Mouse (Mus musculus) neutrophil, adult 5-6 weeks (primary cell): ENCODE data around the gene Tspan32. TPM values are rescaled to one million over a fixed set of nuclear protein-coding genes. Genes with fewer than 3 reads are reported as not detected.
A peak's percentile ranks its signal among the peaks of the same experiment; 100 is the strongest.

Experiments
- ATAC-seq: fragments of 151-379, 151-347 bp; 2 replicates; pipeline ENCODE4 v1.8.0; 2017; ENCODE audit warnings: mild to moderate bottlenecking, moderate TSS enrichment; ENCODE audit not compliant: insufficient number of reproducible peaks, poor library complexity, low FRiP score, severe bottlenecking; ENCODE audit errors: extremely low read depth
- total RNA-seq: library from RNA; stranded (forward); fragments of 200-1000 nt; gene quantifications from 2 replicates; pipeline ENCODE4 v1.2.3, GENCODE M21; 2017

Gene Tspan32
- total RNA-seq, 1 experiment from 2014 or later, result 124 TPM

- ATAC-seq, result no peak
Observed at GRCm38 (mm10) chr7:143049841-143050816, 45.3 kb downstream of the Tspan32 start.

GRCm38 (mm10) chr7:143051316-143051715 lies 46.5 kb downstream of the Tspan32 start:
- ATAC-seq, result no peak

GRCm38 (mm10) chr7:143052626-143053007 lies 47.8 kb downstream of the Tspan32 start, which contains the start of gene Cd81:
Cd81 (plus strand) TSS chr7:143052739.
- ATAC-seq, result peak; percentile 54

DNA sequence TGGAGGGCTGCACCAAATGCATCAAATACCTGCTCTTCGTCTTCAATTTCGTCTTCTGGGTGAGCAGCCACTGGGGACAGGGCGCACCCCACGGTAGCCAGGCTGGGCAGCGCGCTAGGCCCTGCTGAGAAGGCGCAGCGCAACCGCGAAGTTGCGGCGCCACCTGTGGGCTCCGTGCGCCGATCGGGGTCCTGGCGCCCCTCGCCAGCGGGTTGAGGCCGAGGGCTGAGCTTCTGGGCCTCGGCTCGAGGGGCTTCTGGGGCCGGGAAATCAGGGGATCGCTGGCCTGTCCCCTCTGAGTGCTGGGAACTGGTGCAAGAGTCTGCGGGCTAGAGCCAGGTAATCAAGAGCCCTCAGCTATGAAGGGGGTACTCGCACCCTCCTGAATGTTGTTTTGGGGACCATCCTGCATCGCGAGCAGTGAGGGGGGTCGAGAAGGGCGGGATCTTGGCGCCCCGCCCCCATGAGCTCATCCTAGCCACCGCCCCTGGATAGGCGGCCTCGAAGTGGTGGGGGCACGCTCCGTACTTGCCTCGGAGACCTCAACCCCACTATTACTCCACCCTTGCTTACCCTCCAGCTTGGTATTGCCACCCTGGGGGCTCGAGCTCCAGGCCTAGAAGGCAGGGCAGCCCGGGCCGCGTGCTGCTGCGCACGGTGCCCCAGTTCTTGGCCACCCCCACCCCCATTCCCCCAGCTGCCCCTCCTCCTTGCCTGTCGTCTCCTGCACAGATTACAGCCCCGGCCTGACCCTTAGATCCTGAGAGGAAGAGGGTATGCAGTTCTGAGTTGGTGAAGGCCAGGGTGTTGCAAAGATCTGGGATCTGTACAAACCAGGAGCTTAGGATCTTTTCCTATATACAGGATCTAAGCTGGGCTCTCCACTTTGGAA lies 48.4 kb downstream of the Tspan32 start:
- peak; percentile 22; the same call in 1 of the 2 replicates for ATAC-seq

DNA sequence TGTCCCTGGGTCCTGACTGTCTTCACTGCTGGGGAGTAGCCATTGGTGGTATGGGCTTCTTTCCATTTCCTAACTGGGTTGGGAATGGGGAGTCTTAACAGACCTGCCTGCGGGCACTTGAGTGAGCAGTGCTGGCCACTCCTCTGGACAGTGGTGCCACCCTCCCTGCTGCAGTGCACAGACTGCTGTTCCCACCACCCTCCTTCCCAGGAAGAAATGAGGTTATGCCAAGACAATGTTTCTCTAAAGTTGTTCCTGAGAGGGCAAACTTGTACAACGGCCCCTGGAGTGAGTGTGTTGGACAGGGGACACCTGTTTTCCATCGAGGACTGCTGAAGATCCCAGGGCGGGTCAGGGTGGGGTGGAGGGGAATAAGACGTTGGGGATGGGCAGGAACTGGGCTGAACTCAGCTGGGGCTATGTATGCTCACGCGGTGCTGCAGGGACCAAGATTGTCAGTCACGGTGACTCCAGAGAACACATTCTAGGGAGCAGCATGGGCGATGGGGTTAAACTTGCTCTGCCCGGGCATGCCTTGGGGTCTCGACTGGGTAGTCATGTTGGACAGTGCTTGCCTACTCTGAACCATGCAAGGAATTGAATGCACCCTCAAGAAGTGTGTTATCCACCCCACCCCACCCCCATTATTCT lies 49.2 kb downstream of the Tspan32 start:
- ATAC-seq, result no peak

DNA sequence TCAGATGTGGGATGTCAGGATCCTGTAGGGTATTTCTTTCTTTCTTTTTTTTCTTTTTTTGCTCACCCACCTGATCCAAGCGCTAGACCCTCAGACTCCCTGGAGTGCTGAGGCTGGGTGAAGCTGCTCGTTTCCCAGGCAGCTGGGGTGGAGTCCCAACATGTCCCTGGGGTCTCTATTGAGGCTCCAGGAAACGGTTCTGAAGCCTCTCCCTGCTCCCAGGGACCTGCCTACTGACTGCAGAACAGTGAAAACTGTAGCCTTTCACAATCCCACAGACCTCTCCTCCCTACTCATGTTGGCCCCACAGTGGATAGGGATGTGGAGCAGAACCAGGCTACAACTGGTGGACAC lies 49.7 kb downstream of the Tspan32 start:
- no peak for ATAC-seq

- ATAC-seq, result no peak
Observed at GRCm38 (mm10) chr7:143055001-143055400, 50.2 kb downstream of the Tspan32 start.

- no peak for ATAC-seq
Observed at GRCm38 (mm10) chr7:143055499-143056186, 50.8 kb downstream of the Tspan32 start.

- no peak for ATAC-seq
Observed at GRCm38 (mm10) chr7:143057023-143057422, 52.2 kb downstream of the Tspan32 start.

GRCm38 (mm10) chr7:143057667-143058220 lies 52.9 kb downstream of the Tspan32 start:
- no peak for ATAC-seq

- ATAC-seq, result no peak
Observed at GRCm38 (mm10) chr7:143058221-143058697, 53.4 kb downstream of the Tspan32 start.

- peak; percentile 59 for ATAC-seq
Observed at GRCm38 (mm10) chr7:143059202-143059870, 54.5 kb downstream of the Tspan32 start.

- no peak for ATAC-seq
Observed at GRCm38 (mm10) chr7:143062704-143063103, 57.9 kb downstream of the Tspan32 start.

DNA sequence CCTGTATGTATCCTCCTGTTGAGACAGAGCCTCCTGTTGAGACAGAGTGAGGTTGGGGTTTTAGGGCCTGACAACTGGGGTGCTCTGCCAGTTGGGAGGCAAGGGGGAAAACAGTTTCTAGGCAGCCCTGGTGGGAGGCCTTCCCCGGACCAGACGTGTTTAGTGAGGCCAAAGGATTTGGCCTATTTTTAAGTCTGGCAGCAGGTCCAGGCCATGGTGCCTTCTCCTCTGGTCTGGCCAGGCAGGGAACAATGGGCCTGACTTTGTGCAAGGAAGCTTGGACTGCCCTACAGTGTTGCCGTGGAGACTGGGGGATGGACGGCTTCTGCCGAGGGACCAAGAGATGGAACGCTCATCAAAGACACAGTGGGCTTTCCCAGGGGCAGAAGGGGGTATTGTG lies 59.4 kb downstream of the Tspan32 start:
- ATAC-seq, result no peak

DNA sequence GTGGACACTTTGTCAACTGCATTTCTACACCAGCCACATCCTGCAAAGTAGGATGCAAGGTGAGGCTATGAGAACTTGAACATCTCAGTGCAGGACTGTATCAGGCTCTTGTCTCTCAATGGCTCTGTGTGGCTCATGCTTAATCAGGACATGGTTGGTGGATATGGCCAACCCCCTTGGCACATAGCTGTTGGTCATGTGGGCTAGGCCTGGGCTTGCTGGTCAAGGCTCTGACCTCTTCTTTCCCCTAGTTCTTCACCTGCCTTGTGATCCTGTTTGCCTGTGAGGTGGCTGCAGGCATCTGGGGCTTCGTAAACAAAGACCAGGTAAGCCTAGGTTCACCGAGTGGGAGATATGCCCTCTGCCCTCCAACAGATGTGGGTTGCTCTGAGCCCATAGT lies 60.8 kb downstream of the Tspan32 start:
- ATAC-seq, result no peak

DNA sequence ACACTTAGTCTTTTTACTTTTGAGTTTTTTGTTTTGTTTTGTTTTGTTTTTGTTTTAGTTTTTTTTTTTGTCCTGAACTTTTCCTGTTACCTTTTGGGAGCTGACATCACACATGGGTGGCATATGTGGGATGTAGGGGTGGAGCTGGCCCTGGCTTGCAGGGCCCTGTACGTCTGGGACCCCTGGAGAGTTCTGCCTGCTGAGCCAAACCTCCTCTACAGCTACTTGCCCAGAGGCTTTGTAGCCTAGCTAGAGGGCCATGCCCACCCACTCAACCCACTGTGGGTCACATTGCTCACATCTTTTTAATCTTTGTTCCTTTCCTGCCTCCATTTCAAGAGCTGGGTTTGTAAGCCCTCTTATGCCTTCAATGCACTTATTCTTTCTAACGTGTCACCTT lies 62.6 kb downstream of the Tspan32 start:
- ATAC-seq, result no peak

DNA sequence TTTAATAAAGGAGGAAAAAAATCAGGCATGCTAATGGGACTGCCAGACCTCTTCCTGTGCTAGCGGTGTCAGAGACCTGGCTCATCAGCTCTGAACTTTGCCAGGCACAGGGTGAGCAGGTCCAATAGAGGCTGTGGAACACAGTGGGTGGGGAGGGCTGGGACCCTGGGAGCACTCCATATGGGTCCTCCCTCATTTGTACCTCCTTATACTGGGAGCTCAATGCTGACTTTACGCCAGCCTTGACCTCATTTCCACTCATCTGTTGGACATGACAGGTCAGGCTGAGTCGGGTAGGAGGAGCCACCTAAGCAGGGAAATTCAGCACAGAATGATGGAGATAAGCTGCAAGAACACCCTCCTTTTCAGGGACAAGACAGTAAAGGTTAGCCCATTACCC lies 63.1 kb downstream of the Tspan32 start:
- ATAC-seq, result no peak
